Mouse (Mus musculus) forebrain, postnatal 0 days (tissue): Measurements from ENCODE around the gene Msx3. TPM values are rescaled to one million over a fixed set of nuclear protein-coding genes. Genes with fewer than 3 reads are reported as not detected.

ENCODE experiments used
- ATAC-seq: fragments of 200-750 bp; cut with Nextera tagmentation; 2 replicates; pipeline ENCODE4 v1.8.0; 2017; ENCODE audit warnings: mild to moderate bottlenecking, moderate library complexity
- DNase-seq: peaks from one replicate; pipeline ENCODE4 v3.0.0-alpha.2; 2015
- H3K27ac ChIP-seq: fragments of 300-500 bp; sonication (generic); 2 replicates; pipeline ENCODE4 v1.5.1; 2014; ENCODE audit warnings: low read depth, mild to moderate bottlenecking, antibody characterized with exemption, low read length, moderate library complexity, mixed read lengths
- H3K27me3 ChIP-seq: fragments of 300-500 bp; sonication (generic); 2 replicates; pipeline ENCODE4 v1.6.1; 2014; ENCODE audit warnings: mild to moderate bottlenecking, low read length, mixed read lengths; ENCODE audit not compliant: insufficient read depth
- H3K36me3 ChIP-seq: fragments of 300-500 bp; sonication (generic); 2 replicates; pipeline ENCODE4 v1.6.1; 2014; ENCODE audit warnings: mild to moderate bottlenecking, moderate library complexity; ENCODE audit not compliant: insufficient read depth
- H3K4me1 ChIP-seq: fragments of 300-500 bp; sonication (generic); 2 replicates; pipeline ENCODE4 v1.6.1; 2014; ENCODE audit warnings: antibody characterized with exemption; ENCODE audit not compliant: insufficient read depth
- H3K4me2 ChIP-seq: fragments of 300-500 bp; sonication (generic); 2 replicates; pipeline ENCODE4 v1.6.1; 2014; ENCODE audit warnings: low read depth, mild to moderate bottlenecking, moderate library complexity
- H3K4me3 ChIP-seq: fragments of 300-500 bp; sonication (generic); 2 replicates; pipeline ENCODE4 v1.5.1; 2014; ENCODE audit warnings: low read depth, low read length, mixed read lengths
- H3K9ac ChIP-seq: fragments of 300-500 bp; sonication (generic); 2 replicates; pipeline ENCODE4 v1.6.1; 2014; ENCODE audit warnings: mild to moderate bottlenecking
- H3K9me3 ChIP-seq: fragments of 300-500 bp; sonication (generic); 2 replicates; pipeline ENCODE4 v1.6.1; 2016; ENCODE audit warnings: low read length
- CTCF ChIP-seq: sonication (generic); IDR thresholded peaks from 2 replicates; pipeline ENCODE4 v1.5.1; 2016; ENCODE audit warnings: antibody characterized with exemption, control low read depth, low read depth
- WGBS: fragments of 180-500 bp; shearing (Covaris S2); extraction: QIAGEN DNeasy Blood & Tissue Kit; methylation state at CpG from one replicate; pipeline ENCODE4 v1.1.7; 2014; 5-methylcytosine and 5-hydroxymethylcytosine counted together
- polyA plus RNA-seq: library from polyadenylated mRNA; unstranded; fragments of >200 nt; fragmentation: Nextera tagmentation; extraction: Ambion mirVana; gene quantifications from 2 replicates; pipeline ENCODE4 v1.2.1, GENCODE M21; 2015
- total RNA-seq: library from RNA; depleted of rRNA; stranded (reverse); fragments of >200 nt; gene quantifications from 2 replicates; pipeline ENCODE4 v1.2.3, GENCODE M21; 2014; rRNA removed

The Msx3 gene
- 0.48 and 1.2 TPM in 2 replicates for total RNA-seq
- polyA plus RNA-seq, result 0.53 and 1.5 TPM in 2 replicates

GRCm38 (mm10) chr7:140048361-140049114, at the start of gene Msx3:
Msx3 (minus strand) TSS chr7:140049089.
- Histone ChIP-seq H3K9ac (peak within 1 kb of the TSS; percentile 28; the same call in 1 of the 2 replicates), H3K4me3 (peak within 1 kb of the TSS; percentile 32), H3K9me3 (no peaks in the 10 kb centered on the region), H3K27ac (no peak within 1 kb of the TSS), H3K27me3 (peaks cover 71% of the 10 kb centered on the region), H3K4me1 (0 out of 2 replicates have a peak, but pooled peaks cover 9% of the 10 kb centered on the region), H3K4me2 (peak within 1 kb of the TSS; percentile 54), H3K36me3 (no peaks in the 10 kb centered on the region)
- WGBS, result under 1% methylated on average over 56 of the region's 56 CpGs
- TF ChIP-seq CTCF, result no peak
- ATAC-seq, result peak; percentile 27
- DNase-seq, result no peak

- DNase-seq (no peak), ATAC-seq (no peak)
- TF ChIP-seq CTCF, result no peak
- Histone ChIP-seq H3K36me3 (no peaks in the 10 kb centered on the region), H3K9me3 (no peaks in the 10 kb centered on the region), H3K4me2 (no peak overlapping the region), H3K4me1 (no peaks in the 10 kb centered on the region), H3K27ac (no peak overlapping the region), H3K27me3 (no peaks in the 10 kb centered on the region), H3K9ac (no peak overlapping the region), H3K4me3 (no peak overlapping the region)
- WGBS, result 97% methylated on average over 1 of the region's 1 CpGs
These were observed 49.6 kb upstream of the Msx3 start for GRCm38 (mm10) chr7:140098466-140098865.

GRCm38 (mm10) chr7:140096055-140096454, 47.2 kb upstream of the Msx3 start:
- Histone ChIP-seq H3K9ac (no peak overlapping the region), H3K36me3 (no peaks in the 10 kb centered on the region), H3K27ac (no peak overlapping the region), H3K4me1 (no peaks in the 10 kb centered on the region), H3K27me3 (no peaks in the 10 kb centered on the region), H3K9me3 (no peaks in the 10 kb centered on the region), H3K4me3 (no peak overlapping the region), H3K4me2 (no peak overlapping the region)
- DNase-seq, result no peak
- ATAC-seq, result no peak
- no peak for TF ChIP-seq CTCF

GRCm38 (mm10) chr7:140095556-140095955, 46.7 kb upstream of the Msx3 start:
- 20% methylated on average over 1 of the region's 1 CpGs for WGBS
- DNase-seq (no peak), ATAC-seq (no peak)
- Histone ChIP-seq H3K9me3 (no peaks in the 10 kb centered on the region), H3K27ac (no peak overlapping the region), H3K4me3 (no peak overlapping the region), H3K4me1 (no peaks in the 10 kb centered on the region), H3K9ac (no peak overlapping the region), H3K4me2 (no peak overlapping the region), H3K27me3 (no peaks in the 10 kb centered on the region), H3K36me3 (no peaks in the 10 kb centered on the region)
- no peak for TF ChIP-seq CTCF

- Histone ChIP-seq H3K4me1 (no peaks in the 10 kb centered on the region), H3K4me2 (no peak overlapping the region), H3K27ac (no peak overlapping the region), H3K36me3 (no peaks in the 10 kb centered on the region), H3K27me3 (no peaks in the 10 kb centered on the region), H3K9me3 (no peaks in the 10 kb centered on the region), H3K4me3 (no peak overlapping the region), H3K9ac (no peak overlapping the region)
- no peak for ATAC-seq
- 71% methylated on average over 5 of the region's 5 CpGs for WGBS
- DNase-seq, result no peak
- TF ChIP-seq CTCF, result no peak
These were observed 46.1 kb upstream of the Msx3 start for GRCm38 (mm10) chr7:140094954-140095353.

GRCm38 (mm10) chr7:140092924-140093528, 44.1 kb upstream of the Msx3 start, which contains the start of gene Prap1:
Prap1 (plus strand) TSS chr7:140093395.
- ATAC-seq, result no peak
- WGBS, result 70% methylated on average over 5 of the region's 5 CpGs

GRCm38 (mm10) chr7:140090601-140091000, 41.7 kb upstream of the Msx3 start:
- Histone ChIP-seq H3K9me3 (no peaks in the 10 kb centered on the region), H3K4me2 (no peak overlapping the region), H3K4me1 (no peaks in the 10 kb centered on the region), H3K27ac (no peak overlapping the region), H3K4me3 (no peak overlapping the region), H3K9ac (no peak overlapping the region), H3K36me3 (no peaks in the 10 kb centered on the region), H3K27me3 (no peaks in the 10 kb centered on the region)
- DNase-seq (no peak), ATAC-seq (no peak)
- TF ChIP-seq CTCF, result no peak
- 66% methylated on average over 10 of the region's 10 CpGs for WGBS

More at GRCm38 (mm10) chr7:140092924-140093528, 44.1 kb upstream of the Msx3 start, which contains the start of gene Prap1:
- H3K4me3 ChIP-seq, result no peak within 1 kb of the TSS
- no peak within 1 kb of the TSS for H3K4me2 ChIP-seq
- no peaks in the 10 kb centered on the region for H3K36me3 ChIP-seq
- no peaks in the 10 kb centered on the region for H3K9me3 ChIP-seq
- no peak within 1 kb of the TSS for H3K27ac ChIP-seq
- H3K9ac ChIP-seq, result no peak within 1 kb of the TSS
- DNase-seq, result no peak
- no peaks in the 10 kb centered on the region for H3K4me1 ChIP-seq
- H3K27me3 ChIP-seq, result no peaks in the 10 kb centered on the region
- TF ChIP-seq CTCF, result no peak
